Mouse (Mus musculus): Measurements from ENCODE around the gene Plekha6.

DNA sequence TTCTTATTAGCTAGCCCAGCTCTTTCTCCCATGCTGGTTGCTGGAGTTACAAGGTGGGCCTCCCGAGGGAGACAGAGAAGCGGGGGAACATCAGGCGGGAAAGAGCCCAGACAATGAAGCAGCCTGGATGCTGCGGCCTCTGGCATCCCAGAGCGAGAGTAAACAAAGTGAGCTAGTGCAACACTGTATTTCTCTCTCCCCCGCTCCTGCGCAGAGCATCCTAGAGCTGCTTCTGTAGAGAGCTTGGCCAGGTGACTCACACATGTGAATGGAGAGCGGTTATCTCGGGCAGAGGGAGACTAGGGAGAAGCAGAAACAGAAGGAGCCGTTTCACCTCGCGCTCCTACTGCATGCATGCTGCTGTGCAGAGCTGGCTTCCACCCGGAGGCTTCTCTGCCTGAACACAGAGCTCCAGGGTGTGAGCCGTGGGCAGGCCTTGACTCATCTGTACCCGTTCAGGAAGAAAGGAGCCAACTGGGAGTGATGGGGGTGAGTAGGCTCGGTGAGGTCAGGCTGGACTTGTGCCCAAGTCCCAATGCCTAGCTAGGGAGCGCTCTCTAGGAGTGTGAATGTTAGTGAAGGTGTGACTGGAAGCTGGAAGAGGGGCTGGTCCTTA, 46.0 kb downstream of the Plekha6 start:
- TF ChIP-seq CTCF (IDR thresholded peaks at IDR 0.05; ENCODE audit: extremely low read depth, insufficient read length, insufficient replicate concordance, low read depth, low read length): no peak
- no peak for TF ChIP-seq POLR2A (IDR thresholded peaks at IDR 0.05; ENCODE audit: low read depth, low read length)

All from small intestine, adult 2 months (tissue).